ENCODE assay signal across 18 mouse cellular contexts in the genomic region with DNA sequence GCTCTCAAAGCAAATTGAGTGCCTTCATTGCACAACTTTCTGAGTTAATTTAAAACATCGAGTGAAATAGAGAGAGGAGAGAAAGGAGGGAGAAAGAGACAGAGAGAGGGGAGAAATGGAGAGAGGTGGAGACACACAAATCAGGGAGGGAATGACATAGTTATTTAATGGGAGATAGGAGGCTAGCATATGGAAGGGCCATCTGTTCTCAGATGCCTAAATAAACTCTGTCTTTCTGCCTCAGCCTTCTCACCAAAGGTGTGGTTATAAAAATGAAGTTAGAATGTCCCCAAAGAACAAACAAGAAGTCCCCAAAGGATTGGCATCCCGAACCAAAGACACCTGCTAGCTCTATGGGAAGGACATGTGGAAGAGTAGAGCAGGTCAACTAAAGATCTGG. TPM values are rescaled to one million over a fixed set of nuclear protein-coding genes. Genes with fewer than 3 reads are reported as not detected.
"Had no signal": no experiment of that assay in that cellular context is flagged by ENCODE, and none has a peak within 500 bp of the region (broad histone marks: within the 10 kb centered on the region; RNA-seq: fewer than 3 reads in every experiment).

No protein-coding gene starts in this region.

- H3K27me3 ChIP-seq: intestine, embryonic 15.5 days; lung, embryonic 15.5 days; midbrain, embryonic 15.5 days; neural tube, embryonic 12.5 days had no signal

- H3K9me3 ChIP-seq: intestine, embryonic 15.5 days; limb, embryonic 10.5 days; lung, embryonic 15.5 days; megakaryocyte, embryonic 14.5 days; midbrain, embryonic 15.5 days; neural tube, embryonic 12.5 days had no signal

- H3K4me2 ChIP-seq: intestine, embryonic 15.5 days; lung, embryonic 15.5 days; midbrain, embryonic 11.5 days; midbrain, embryonic 15.5 days; neural tube, embryonic 12.5 days had no signal

- H3K27ac ChIP-seq: intestine, embryonic 15.5 days; limb, embryonic 10.5 days; liver, embryonic 14.5 days; lung, embryonic 15.5 days; macrophage; midbrain, embryonic 15.5 days; neural tube, embryonic 12.5 days; stomach, postnatal 0 days had no signal

- H3K9ac ChIP-seq: intestine, embryonic 15.5 days; liver, embryonic 14.5 days; lung, embryonic 15.5 days; midbrain, embryonic 15.5 days; neural tube, embryonic 12.5 days had no signal

- H3K4me1 ChIP-seq: intestine, embryonic 15.5 days; lung, embryonic 15.5 days; megakaryocyte, embryonic 14.5 days; midbrain, embryonic 15.5 days; neural tube, embryonic 12.5 days had no signal

- DNase-seq: kidney, adult 18-20 months; kidney, postnatal 25 days; lung, postnatal 14 days; thymus, adult 18-20 months; thymus, postnatal 14 days had no signal

- H3K36me3 ChIP-seq: intestine, embryonic 15.5 days; limb, embryonic 10.5 days; lung, embryonic 15.5 days; midbrain, embryonic 15.5 days; neural tube, embryonic 12.5 days had no signal

- ATAC-seq: intestine, embryonic 15.5 days; midbrain, embryonic 15.5 days had no signal

- H3K4me3 ChIP-seq: intestine, embryonic 15.5 days; limb, embryonic 10.5 days; lung, embryonic 15.5 days; megakaryocyte, embryonic 14.5 days; midbrain, embryonic 15.5 days; neural tube, embryonic 12.5 days had no signal

RNA-seq across cellular contexts. Expression of gene Slc17a3, which starts 10.1 kb away (rescaled TPM):
- total RNA-seq: layer of hippocampus, postnatal 25 days; monocyte, adult 5-6 weeks; neutrophil, adult 5-6 weeks had no signal
- polyA plus RNA-seq: limb, embryonic 10.5 days; lung, embryonic 15.5 days; macrophage; midbrain, embryonic 11.5 days; midbrain, embryonic 15.5 days; stomach, postnatal 0 days had no signal

RNA-seq across cellular contexts. Expression of gene Slc17a1, which starts 18.3 kb away (rescaled TPM):
- total RNA-seq: layer of hippocampus, postnatal 25 days; monocyte, adult 5-6 weeks; neutrophil, adult 5-6 weeks had no signal
- polyA plus RNA-seq: limb, embryonic 10.5 days; macrophage; midbrain, embryonic 15.5 days; neural tube, embryonic 12.5 days; stomach, postnatal 0 days had no signal

RNA-seq across cellular contexts. Expression of gene Slc17a2, which starts 42.5 kb away (rescaled TPM):
- total RNA-seq: monocyte, adult 5-6 weeks; neutrophil, adult 5-6 weeks had no signal
- polyA plus RNA-seq: intestine, embryonic 15.5 days; limb, embryonic 10.5 days; lung, embryonic 15.5 days; macrophage; midbrain, embryonic 11.5 days; midbrain, embryonic 15.5 days; neural tube, embryonic 12.5 days had no signal
